Mouse (Mus musculus) brain, embryonic 14.5 days (tissue): Measurements from ENCODE around the gene Zfp697. TPM values are rescaled to one million over a fixed set of nuclear protein-coding genes. Genes with fewer than 3 reads are reported as not detected.

Source experiments
- DNase-seq: peaks from one replicate; pipeline ENCODE4 v3.0.0-alpha.2; 2011; ENCODE audit warnings: low read depth
- CTCF ChIP-seq: fragments of 200-500 bp; IDR thresholded peaks from 2 replicates; pipeline ENCODE4 v1.5.1; 2012; ENCODE audit warnings: inconsistent platforms, mild to moderate bottlenecking, moderate library complexity, borderline replicate concordance; ENCODE audit not compliant: insufficient read depth, insufficient read length; ENCODE audit errors: extremely low read depth
- POLR2A ChIP-seq: fragments of 200-500 bp; IDR thresholded peaks from 2 replicates; pipeline ENCODE4 v1.6.1; 2012; ENCODE audit warnings: mild to moderate bottlenecking, inconsistent platforms, borderline replicate concordance; ENCODE audit not compliant: poor library complexity, insufficient read depth, insufficient read length, severe bottlenecking; ENCODE audit errors: extremely low read depth
- polyA plus RNA-seq: library from polyadenylated mRNA; depleted of rRNA; stranded (reverse); fragments of >200 nt; gene quantifications from 2 replicates; pipeline ENCODE4 v1.2.3, GENCODE M21; 2012

The Zfp697 gene
- polyA plus RNA-seq, 1 experiment, result 27.2 TPM

GRCm38 (mm10) chr3:98413733-98414132 is 31.5 kb downstream of the Zfp697 start:
- DNase-seq, result no peak
- TF ChIP-seq POLR2A (no peak), CTCF (no peak)

- TF ChIP-seq POLR2A (no peak), CTCF (no peak)
- no peak for DNase-seq
Measured at GRCm38 (mm10) chr3:98414296-98414695, 32.0 kb downstream of the Zfp697 start.

- TF ChIP-seq POLR2A, result no peak
- no peak for TF ChIP-seq CTCF
- DNase-seq, result no peak
Measured at GRCm38 (mm10) chr3:98416426-98417250, 34.4 kb downstream of the Zfp697 start.

- DNase-seq, result peak; percentile 83
Measured at GRCm38 (mm10) chr3:98417328-98417727, 35.1 kb downstream of the Zfp697 start.

GRCm38 (mm10) chr3:98418991-98419785 is 36.9 kb downstream of the Zfp697 start:
- TF ChIP-seq POLR2A, result no peak
- TF ChIP-seq CTCF, result no peak
- no peak for DNase-seq

More at GRCm38 (mm10) chr3:98417328-98417727, 35.1 kb downstream of the Zfp697 start:
- TF ChIP-seq POLR2A (no peak), CTCF (no peak)

GRCm38 (mm10) chr3:98419786-98420070 is 37.5 kb downstream of the Zfp697 start:
- TF ChIP-seq POLR2A, result no peak
- TF ChIP-seq CTCF, result no peak
- no peak for DNase-seq

GRCm38 (mm10) chr3:98422926-98423325 is 40.7 kb downstream of the Zfp697 start:
- no peak for DNase-seq
- TF ChIP-seq POLR2A (no peak), CTCF (no peak)

- no peak for DNase-seq
- TF ChIP-seq POLR2A, result no peak
- no peak for TF ChIP-seq CTCF
Measured at GRCm38 (mm10) chr3:98426749-98427148, 44.5 kb downstream of the Zfp697 start.

- no peak for DNase-seq
- no peak for TF ChIP-seq CTCF
- no peak for TF ChIP-seq POLR2A
Measured at GRCm38 (mm10) chr3:98427260-98427599, 45.0 kb downstream of the Zfp697 start.

- peak; percentile 90 for DNase-seq
- TF ChIP-seq POLR2A (no peak), CTCF (no peak)
Measured at GRCm38 (mm10) chr3:98427600-98428448, 45.6 kb downstream of the Zfp697 start.

GRCm38 (mm10) chr3:98428449-98428775 is 46.2 kb downstream of the Zfp697 start:
- TF ChIP-seq POLR2A, result no peak
- TF ChIP-seq CTCF, result no peak
- DNase-seq, result no peak

- TF ChIP-seq CTCF (no peak), POLR2A (no peak)
- DNase-seq, result no peak
Measured at GRCm38 (mm10) chr3:98428928-98429525, 46.8 kb downstream of the Zfp697 start.
